Mouse (Mus musculus) stomach, postnatal 0 days (tissue): ENCODE measurements around the gene Polr2l.

ENCODE experiments used
- CTCF ChIP-seq: IDR thresholded peaks from 2 replicates; pipeline ENCODE4 v1.5.1; 2016; ENCODE audit warnings: antibody characterized with exemption, low read depth, mild to moderate bottlenecking, moderate library complexity
- EP300 ChIP-seq: optimal IDR thresholded peaks from 2 replicates; pipeline ENCODE3; 2016; ENCODE audit warnings: antibody characterized with exemption

- no peak for TF ChIP-seq CTCF
- no peak for TF ChIP-seq EP300
Observed at GRCm38 (mm10) chr7:141482531-141483024, 7.6 kb upstream of the Polr2l start.
